Mouse (Mus musculus) right cerebral cortex, postnatal 25 days (tissue): ENCODE measurements around the gene Bglap.
A peak's percentile ranks its signal among the peaks of the same experiment; 100 is the strongest.
"Not testable (repeated sequence)": the region's sequence is repeated elsewhere in the genome, so short reads cannot be mapped to it uniquely, and the experiment has no call there.

Experiments used
- DNase-seq: peaks from one replicate; pipeline ENCODE4 v3.0.0; 2022

Bglap gene

GRCm38 (mm10) chr3:88384364-88384763, at the start of gene Bglap:
Bglap (minus strand) TSS chr3:88384464.
- no peak for DNase-seq

GRCm38 (mm10) chr3:88428639-88429038, 44.4 kb upstream of the Bglap start:
- not testable (repeated sequence) for DNase-seq

DNA sequence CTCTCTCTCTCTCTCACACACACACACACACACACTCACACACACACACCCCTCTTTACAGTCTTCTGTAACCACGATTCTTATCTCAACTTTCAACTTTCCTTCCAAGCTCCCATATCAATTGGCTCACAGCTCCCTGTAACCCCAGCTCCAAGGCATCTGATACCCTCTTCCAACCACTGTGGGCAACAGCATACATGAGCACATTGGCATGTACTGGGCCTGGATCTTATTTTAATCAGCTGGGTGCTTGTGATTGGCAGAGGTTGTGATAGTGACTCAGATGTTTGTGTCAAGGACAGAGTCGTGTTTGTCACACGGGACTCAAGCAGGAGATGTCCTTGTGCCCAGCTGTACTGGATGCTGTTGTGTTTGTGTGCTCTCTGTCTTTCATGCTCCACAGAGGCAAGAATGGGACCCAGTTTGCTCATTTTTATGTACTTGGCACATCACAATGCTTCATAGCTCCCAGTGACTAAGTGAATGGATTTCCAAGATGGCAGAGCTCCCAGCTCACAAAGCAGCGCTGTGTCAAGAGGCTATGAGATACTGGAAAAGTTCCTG, 43.2 kb upstream of the Bglap start:
- DNase-seq: no peak

GRCm38 (mm10) chr3:88425708-88426420, 41.6 kb upstream of the Bglap start:
- DNase-seq: no peak

- DNase-seq: no peak
These were observed 41.0 kb upstream of the Bglap start for GRCm38 (mm10) chr3:88425330-88425689.

GRCm38 (mm10) chr3:88424605-88425329, 40.5 kb upstream of the Bglap start, which contains the start of gene Slc25a44:
Slc25a44 (minus strand) TSS chr3:88425139.
- peak; percentile 94 for DNase-seq

DNA sequence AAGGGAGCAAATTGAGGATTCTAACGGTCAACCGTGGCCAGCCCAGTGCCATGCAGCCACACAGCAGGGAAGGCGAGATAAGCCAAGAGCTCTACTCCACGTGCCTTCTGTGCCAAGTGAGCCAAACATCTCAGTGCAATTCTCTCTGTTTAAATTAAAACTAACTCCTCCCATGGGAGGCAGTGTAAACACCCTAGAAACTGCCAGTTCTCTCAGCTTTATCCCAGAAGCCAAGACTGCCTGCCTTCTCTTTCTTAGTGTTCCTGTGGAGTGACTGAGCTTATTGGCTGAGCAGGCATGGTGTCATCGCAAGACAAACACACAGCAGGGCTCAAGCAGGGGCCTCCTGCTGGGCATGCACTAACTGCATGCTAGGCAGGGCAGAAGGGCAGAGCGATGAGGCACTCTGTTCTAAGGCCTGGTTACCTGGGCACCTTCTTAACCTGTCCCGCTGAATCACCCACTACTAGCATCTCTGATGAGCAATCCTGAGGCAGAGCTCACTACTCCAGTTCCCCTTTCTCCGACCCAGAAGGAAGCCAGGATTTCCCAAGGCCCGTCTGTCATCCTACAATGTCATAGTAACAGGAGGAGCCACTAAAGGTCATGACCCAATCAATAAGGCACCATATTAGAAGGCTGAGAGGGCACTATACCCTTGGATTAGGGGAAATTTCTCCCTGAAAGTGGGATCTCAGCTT, 37.9 kb upstream of the Bglap start:
- peak; percentile 29 for DNase-seq

DNA sequence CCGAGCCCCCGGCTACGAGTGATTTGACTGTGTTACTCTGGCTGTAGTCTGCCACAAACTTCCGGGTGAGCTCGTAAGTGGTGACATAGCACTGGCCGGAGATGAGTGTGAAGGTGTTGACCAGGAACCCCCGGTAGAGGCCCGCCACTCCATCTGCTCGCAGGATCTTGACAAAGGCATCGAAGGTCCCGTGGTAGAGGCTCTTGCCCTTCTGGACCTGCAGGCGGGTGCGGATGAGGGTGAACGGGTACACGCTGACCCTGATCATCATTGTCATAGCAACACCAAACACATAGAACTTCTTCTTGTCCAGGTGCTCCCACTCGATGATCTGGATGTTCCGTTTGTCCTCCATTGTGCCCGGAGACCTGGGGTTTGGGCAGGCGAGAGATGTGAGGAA, 36.5 kb upstream of the Bglap start:
- no peak for DNase-seq

DNA sequence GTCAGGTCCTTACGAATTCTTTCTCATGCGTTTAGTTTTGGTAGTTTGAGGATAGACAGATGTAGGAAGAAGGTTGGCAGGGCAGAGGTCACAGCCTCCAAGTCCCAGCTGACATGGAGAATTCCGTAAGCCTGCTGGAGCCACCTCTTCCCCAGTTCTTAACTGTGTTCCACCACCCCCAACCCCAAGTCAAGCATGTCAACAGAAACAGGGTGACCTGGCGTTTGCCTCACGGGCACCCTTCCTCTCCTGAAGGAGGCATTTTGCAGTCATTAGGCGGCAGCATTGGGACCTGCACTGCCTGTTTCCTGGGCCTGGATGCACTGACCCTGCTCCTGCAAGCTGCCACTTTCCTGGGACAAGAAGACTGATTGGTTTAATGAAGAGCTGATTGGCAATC, 33.8 kb upstream of the Bglap start:
- no peak for DNase-seq

DNA sequence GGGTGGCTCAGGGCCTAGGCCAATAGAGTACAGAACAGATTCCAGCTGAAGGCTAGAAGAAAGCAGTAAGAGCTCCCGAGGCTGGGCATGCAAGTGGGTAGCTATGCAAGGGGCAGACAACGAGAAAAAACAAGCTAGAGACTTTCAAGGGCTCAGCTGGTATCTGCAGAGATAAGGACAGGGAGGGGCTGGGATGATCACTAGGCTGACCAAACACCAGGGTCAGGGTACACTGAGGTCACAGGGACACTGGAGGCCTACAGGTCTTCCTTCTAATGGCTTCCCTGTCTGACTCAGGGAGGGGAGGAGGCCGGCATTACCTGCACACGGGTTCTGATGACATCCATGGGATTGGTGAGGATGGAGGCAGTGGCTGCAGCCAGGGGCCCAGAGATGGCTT, 31.4 kb upstream of the Bglap start:
- no peak for DNase-seq

DNA sequence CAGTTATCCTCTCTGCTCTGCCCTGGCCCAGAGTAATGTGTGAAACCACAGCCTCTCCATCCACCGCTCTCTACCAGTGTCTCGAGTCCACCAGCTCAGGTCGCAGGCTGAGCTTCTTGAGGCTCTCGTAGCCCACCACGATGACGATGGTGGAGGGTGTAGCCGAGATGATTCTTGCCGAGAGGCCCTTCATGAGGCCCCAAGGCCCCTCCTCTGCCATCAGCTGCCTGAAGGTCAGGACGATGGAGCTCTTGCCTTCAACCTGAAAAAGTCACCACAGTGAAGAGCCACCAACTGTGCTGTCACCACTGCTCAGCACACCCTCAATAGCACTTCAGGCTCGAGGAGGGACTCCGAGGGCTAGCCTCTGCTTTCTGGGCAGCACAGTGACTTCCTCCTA, 28.4 kb upstream of the Bglap start:
- DNase-seq: no peak

DNA sequence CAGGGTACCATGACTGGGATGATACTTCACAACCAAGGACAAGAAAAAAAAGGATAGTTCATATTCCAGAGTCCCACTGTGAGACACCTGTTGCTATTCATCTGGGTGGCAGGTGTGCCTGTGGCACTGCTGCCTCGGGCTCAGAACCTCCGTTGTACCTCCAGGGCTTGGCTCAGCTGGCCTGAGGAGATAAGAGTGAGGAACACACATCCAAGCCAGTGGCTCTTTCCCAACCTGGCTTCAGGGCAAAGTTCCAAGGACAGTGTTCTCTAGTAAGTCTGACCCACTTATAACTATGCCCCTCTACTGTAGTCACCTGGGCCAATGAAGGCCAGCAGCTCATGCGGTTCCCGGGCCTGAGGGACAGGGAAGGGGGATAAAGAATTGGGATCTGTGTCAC, 27.4 kb upstream of the Bglap start:
- DNase-seq: no peak

GRCm38 (mm10) chr3:88410645-88411031, 26.4 kb upstream of the Bglap start:
- no peak for DNase-seq

- peak; percentile 92 for DNase-seq
These were observed 25.7 kb upstream of the Bglap start, which contains the start of gene Pmf1 for GRCm38 (mm10) chr3:88409741-88410644. Pmf1 (minus strand) TSS chr3:88410331.

GRCm38 (mm10) chr3:88408953-88409352, 24.7 kb upstream of the Bglap start:
- DNase-seq: no peak

DNA sequence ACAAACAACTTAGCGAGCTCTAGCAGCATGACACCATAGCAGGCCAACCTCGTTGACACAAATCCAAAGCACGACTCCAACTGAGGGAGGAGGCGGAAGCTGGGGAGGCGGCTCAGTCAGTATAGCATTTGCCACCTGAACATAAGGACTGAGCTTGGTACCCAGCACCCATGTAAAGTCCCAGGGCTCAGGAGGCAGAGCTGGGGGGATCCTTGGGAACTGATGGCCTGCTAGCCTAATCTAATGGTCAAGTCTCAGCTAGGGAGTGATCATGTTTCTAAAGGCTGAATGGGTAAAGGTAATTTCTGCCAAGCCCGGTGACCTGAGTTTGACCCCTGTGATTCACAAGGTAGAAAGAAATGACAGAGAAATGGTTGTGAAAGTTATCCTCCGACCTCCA, 23.3 kb upstream of the Bglap start:
- DNase-seq: no peak

DNA sequence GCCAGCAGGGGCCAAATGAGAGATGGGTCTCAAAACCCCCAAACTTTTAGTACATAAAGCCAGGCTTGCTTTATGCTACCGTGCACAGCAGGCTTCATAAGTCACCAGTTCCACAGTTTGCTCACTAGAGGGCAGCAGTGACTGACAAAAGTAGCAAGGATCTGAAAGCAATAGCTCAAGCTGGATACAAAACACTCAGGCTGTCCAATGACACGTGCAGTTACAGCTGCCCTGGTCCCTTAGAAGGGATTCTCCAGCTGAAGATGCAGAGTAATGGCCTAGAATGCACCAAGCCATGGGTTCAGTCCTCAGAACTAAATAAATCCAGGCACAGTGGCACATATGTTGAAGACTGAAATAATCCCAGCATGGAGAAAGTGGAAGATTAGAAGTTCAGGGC, 22.8 kb upstream of the Bglap start:
- peak; percentile 57 for DNase-seq

- no peak for DNase-seq
These were observed 19.4 kb upstream of the Bglap start for GRCm38 (mm10) chr3:88403522-88404230.

- no peak for DNase-seq
These were observed 14.4 kb upstream of the Bglap start for GRCm38 (mm10) chr3:88398666-88399065.

GRCm38 (mm10) chr3:88395742-88396141, 11.5 kb upstream of the Bglap start:
- no peak for DNase-seq

DNA sequence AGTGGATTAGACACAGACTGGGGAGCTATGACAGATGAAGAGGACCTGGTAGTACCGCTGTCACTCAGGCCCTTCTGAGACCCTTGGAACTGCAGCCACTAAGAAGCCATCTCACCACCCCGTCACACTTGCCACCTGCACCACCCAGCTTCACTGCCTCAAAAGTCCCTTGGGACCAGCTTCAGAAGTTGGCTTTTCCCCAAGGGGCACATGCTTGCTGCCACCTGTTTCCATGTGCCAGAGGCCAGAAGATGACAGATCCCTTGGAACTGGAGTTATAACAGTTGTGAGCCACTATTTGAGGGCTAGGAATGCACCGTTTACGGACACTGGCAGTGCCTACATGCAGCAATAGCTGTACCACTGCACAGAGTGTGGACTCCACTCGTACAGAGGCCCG, 11.0 kb upstream of the Bglap start:
- no peak for DNase-seq
